Mouse (Mus musculus) MEL (cell line): ENCODE results near the gene Agbl2. TPM values are rescaled to one million over a fixed set of nuclear protein-coding genes. Genes with fewer than 3 reads are reported as not detected.
"Not testable (repeated sequence)": the region's sequence is repeated elsewhere in the genome, so short reads cannot be mapped to it uniquely, and the experiment has no call there.

ENCODE experiments used
- DNase-seq: peaks from one replicate; pipeline ENCODE4 v3.0.0; 2011; ENCODE audit warnings: low read depth, low spot score
- H3K27ac ChIP-seq: 2 replicates; pipeline ENCODE4 v1.5.1; 2012; ENCODE audit warnings: low read depth, mild to moderate bottlenecking, control low read depth, low read length, moderate library complexity; ENCODE audit not compliant: control insufficient read depth
- H3K27me3 ChIP-seq, 2 experiments: fragments of 150-350 bp in 1 of 2; sonication (generic) in 1 of 2; 2 replicates each; pipeline ENCODE4 v1.6.1; 2012; ENCODE audit warnings: low read length in 2 of 2, mild to moderate bottlenecking in 2 of 2, improper control_type of control experiment in 1 of 2, moderate library complexity in 1 of 2; ENCODE audit not compliant: insufficient read depth in 2 of 2, control insufficient read depth in 1 of 2
- H3K36me3 ChIP-seq, 2 experiments: 2 replicates each; pipeline ENCODE4 v1.6.1; 2012 to 2014; ENCODE audit warnings: low read length in 2 of 2, improper control_type of control experiment in 1 of 2, inconsistent platforms in 1 of 2, mild to moderate bottlenecking in 1 of 2; ENCODE audit not compliant: insufficient read depth in 2 of 2, control insufficient read depth in 1 of 2
- H3K4me1 ChIP-seq, 2 experiments: fragments of 150-350 bp in 1 of 2; sonication (generic) in 1 of 2; 2 replicates each; pipeline ENCODE4 v1.6.1; 2012; ENCODE audit warnings: low read length in 2 of 2, improper control_type of control experiment in 1 of 2, mild to moderate bottlenecking in 1 of 2; ENCODE audit not compliant: insufficient read depth in 2 of 2, control insufficient read depth in 1 of 2
- H3K4me3 ChIP-seq, 2 experiments: fragments of 150-350 bp in 1 of 2; sonication (generic) in 1 of 2; 2 replicates each; pipeline ENCODE4 v1.5.1; 2012; ENCODE audit warnings: low read depth in 2 of 2, low read length in 2 of 2, mild to moderate bottlenecking in 2 of 2, moderate library complexity in 2 of 2, control low read depth in 1 of 2, improper control_type of control experiment in 1 of 2; ENCODE audit not compliant: control insufficient read depth in 1 of 2, insufficient read depth in 1 of 2
- H3K79me2 ChIP-seq: 2 replicates; pipeline ENCODE4 v1.6.1; 2012; ENCODE audit warnings: mild to moderate bottlenecking, low read length, moderate library complexity; ENCODE audit not compliant: control insufficient read depth, poor library complexity, insufficient read depth
- H3K9ac ChIP-seq: 2 replicates; pipeline ENCODE4 v1.6.1; 2012; ENCODE audit warnings: low read depth, mild to moderate bottlenecking, control low read depth, low read length, moderate library complexity; ENCODE audit not compliant: control insufficient read depth, poor library complexity, severe bottlenecking
- H3K9me3 ChIP-seq: fragments of 150-350 bp; sonication (generic); replicated peaks from 2 replicates; pipeline ENCODE4 v1.6.1; 2012; ENCODE audit warnings: mild to moderate bottlenecking, low read length, improper control_type of control experiment, moderate library complexity; ENCODE audit not compliant: insufficient read depth
- CHD1 ChIP-seq: IDR thresholded peaks from 2 replicates; pipeline ENCODE4 v1.6.1; 2012; ENCODE audit warnings: low read depth, mild to moderate bottlenecking, inconsistent platforms, low read length, improper control_type of control experiment
- CHD2 ChIP-seq: IDR thresholded peaks from 2 replicates; pipeline ENCODE4 v1.6.1; 2011; ENCODE audit warnings: low read length, improper control_type of control experiment
- CTCF ChIP-seq, 3 experiments: IDR thresholded peaks in 2 of 3; conservative IDR thresholded peaks in 1 of 3; 2 replicates each; pipeline ENCODE4 v1.5.1; 2011 to 2012; ENCODE audit warnings: low read length in 3 of 3, low read depth in 2 of 3, mild to moderate bottlenecking in 2 of 3, improper control_type of control experiment in 1 of 3, inconsistent platforms in 1 of 3, mixed read lengths in 1 of 3, moderate library complexity in 1 of 3; ENCODE audit not compliant: control insufficient read depth in 1 of 3, insufficient read depth in 1 of 3, poor library complexity in 1 of 3, severe bottlenecking in 1 of 3
- EP300 ChIP-seq, 2 experiments: IDR thresholded peaks; 2 replicates each; pipeline ENCODE4 v1.6.1; 2011; ENCODE audit warnings: improper control_type of control experiment in 2 of 2, low read length in 2 of 2, low read depth in 1 of 2, mild to moderate bottlenecking in 1 of 2
- GABPA ChIP-seq: IDR thresholded peaks from 2 replicates; pipeline ENCODE4 v1.6.1; 2012; ENCODE audit warnings: low read depth, mild to moderate bottlenecking, inconsistent platforms, low read length, improper control_type of control experiment, moderate library complexity
- KAT2A ChIP-seq: conservative IDR thresholded peaks from 2 replicates; pipeline ENCODE4 v1.6.1; 2012; ENCODE audit warnings: low read depth, low read length, improper control_type of control experiment, inconsistent platforms
- MAFK ChIP-seq: IDR thresholded peaks from 2 replicates; pipeline ENCODE4 v1.6.1; 2011; ENCODE audit warnings: low read depth, mild to moderate bottlenecking, low read length, improper control_type of control experiment, borderline replicate concordance
- MYB ChIP-seq: IDR thresholded peaks from 2 replicates; pipeline ENCODE4 v1.6.1; 2011; ENCODE audit warnings: mild to moderate bottlenecking, low read depth, low read length, improper control_type of control experiment
- NELFE ChIP-seq: IDR thresholded peaks from 2 replicates; pipeline ENCODE4 v1.6.1; 2011; ENCODE audit warnings: low read depth, low read length, improper control_type of control experiment
- SMC3 ChIP-seq: IDR thresholded peaks from 2 replicates; pipeline ENCODE4 v1.6.1; 2011; ENCODE audit warnings: low read depth, low read length, improper control_type of control experiment
- TAL1 ChIP-seq: IDR thresholded peaks from 2 replicates; pipeline ENCODE4 v1.6.1; 2012; ENCODE audit warnings: mild to moderate bottlenecking, inconsistent platforms, low read length, moderate library complexity, mixed read lengths
- ZKSCAN1 ChIP-seq: IDR thresholded peaks from 2 replicates; pipeline ENCODE4 v1.6.1; 2012; ENCODE audit warnings: low read depth, mild to moderate bottlenecking, inconsistent platforms, low read length, improper control_type of control experiment, moderate library complexity
- ZNF384 ChIP-seq: IDR thresholded peaks from 2 replicates; pipeline ENCODE4 v1.6.1; 2012; ENCODE audit warnings: low read depth, mild to moderate bottlenecking, inconsistent platforms, low read length, improper control_type of control experiment
- polyA plus RNA-seq, 2 experiments: library from polyadenylated mRNA; stranded (reverse) in 1 of 2; unstranded in 1 of 2; fragments of >175 nt in 1 of 2; fragments of >200 nt in 1 of 2; gene quantifications; 2 replicates each; pipeline versions ENCODE4 v1.2.1 to v1.2.4; 2012; ENCODE audit warnings: low replicate concordance in 2 of 2, low read depth in 1 of 2; ENCODE audit not compliant: insufficient read length in 2 of 2, insufficient read depth in 1 of 2, missing spikeins in 1 of 2
- total RNA-seq: library from RNA; depleted of rRNA; stranded (reverse); fragments of 300-350 nt; gene quantifications from 2 replicates; pipeline ENCODE4 v1.2.3, GENCODE M21; 2012

Agbl2 gene
- total and polyA plus RNA-seq, 3 experiments: not detected

DNA sequence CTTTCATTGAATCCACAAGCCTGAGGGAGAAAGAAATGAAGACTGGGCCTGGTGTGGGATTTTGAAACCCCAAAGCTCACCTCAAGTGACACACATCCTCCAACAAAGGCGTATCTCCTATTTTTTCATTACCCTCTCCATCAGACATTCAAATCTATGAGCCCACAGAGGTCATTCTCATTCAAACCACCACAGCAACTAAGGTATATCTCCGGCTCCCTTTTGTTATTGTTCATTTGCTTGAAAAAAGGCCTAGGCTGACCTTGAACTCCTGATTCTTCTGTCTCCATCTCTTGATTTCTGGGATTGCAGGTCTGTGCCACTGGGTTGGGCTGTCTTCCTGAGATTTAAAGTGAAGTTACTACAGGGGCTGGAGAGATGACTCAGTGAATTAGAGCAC lies 40.5 kb downstream of the Agbl2 start:
- no peak for DNase-seq
- Histone ChIP-seq H3K79me2 (no peaks in the 10 kb centered on the region), H3K27ac (no peak overlapping the region), H3K9me3 (no peaks in the 10 kb centered on the region), H3K4me1 (peaks cover 0 to 3% of the 10 kb centered on the region in 2 experiments; a peak in 2 of 4 replicates), H3K9ac (no peak overlapping the region), H3K36me3 (peaks cover 0 to 3% of the 10 kb centered on the region in 2 experiments; a peak in 2 of 4 replicates), H3K4me3 (no peak overlapping the region), H3K27me3 (no peaks in the 10 kb centered on the region)
- TF ChIP-seq MYB (no peak), EP300 (IDR thresholded peaks at IDR 0.05; ENCODE audit: low read depth in 1 of 2, low read length in 2 of 2) (no peak), MAFK (no peak), CHD1 (no peak), GABPA (no peak), NELFE (no peak), ZKSCAN1 (no peak)

DNA sequence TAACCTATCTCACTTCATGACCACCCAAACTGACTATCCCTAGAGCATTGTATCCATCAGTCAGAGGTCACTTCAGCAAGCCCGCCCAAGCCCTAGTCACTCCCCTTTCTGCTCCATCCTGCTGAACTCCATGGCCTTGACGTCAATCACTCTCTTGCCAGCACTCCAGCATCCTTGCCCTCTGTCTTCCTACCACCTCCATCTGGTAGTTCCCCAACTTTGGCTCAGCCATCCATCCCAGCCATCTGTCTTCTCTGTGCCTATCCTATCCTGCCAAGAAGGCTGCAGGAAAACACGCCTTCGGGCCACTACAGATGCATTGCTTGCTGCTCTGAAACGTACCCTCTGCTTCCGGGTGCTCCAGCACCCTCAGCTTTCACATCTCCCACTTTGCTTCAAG lies 41.3 kb downstream of the Agbl2 start:
- H3K4me3 ChIP-seq: no peak overlapping the region
- H3K79me2 ChIP-seq: no peaks in the 10 kb centered on the region
- H3K27me3 ChIP-seq: no peaks in the 10 kb centered on the region
- no peak for DNase-seq
- H3K9ac ChIP-seq: no peak overlapping the region
- peaks cover 2 to 5% of the 10 kb centered on the region in 2 experiments; a peak in 2 of 4 replicates for H3K4me1 ChIP-seq
- H3K9me3 ChIP-seq: no peaks in the 10 kb centered on the region
- H3K36me3 ChIP-seq: peaks cover 0 to 8% of the 10 kb centered on the region in 2 experiments; a peak in 2 of 4 replicates
- TF ChIP-seq CHD2 (no peak), KAT2A (no peak), TAL1 (no peak), SMC3 (no peak), ZNF384 (no peak), CTCF (IDR thresholded peaks at IDR 0.05 in 2 of 3, conservative IDR thresholded peaks at IDR 0.05 in 1 of 3; ENCODE audit: control insufficient read depth in 1 of 3, insufficient read depth in 1 of 3, low read depth in 2 of 3, low read length in 3 of 3, poor library complexity in 1 of 3, severe bottlenecking in 1 of 3) (no peak), CHD1 (no peak)
- no peak overlapping the region for H3K27ac ChIP-seq

DNA sequence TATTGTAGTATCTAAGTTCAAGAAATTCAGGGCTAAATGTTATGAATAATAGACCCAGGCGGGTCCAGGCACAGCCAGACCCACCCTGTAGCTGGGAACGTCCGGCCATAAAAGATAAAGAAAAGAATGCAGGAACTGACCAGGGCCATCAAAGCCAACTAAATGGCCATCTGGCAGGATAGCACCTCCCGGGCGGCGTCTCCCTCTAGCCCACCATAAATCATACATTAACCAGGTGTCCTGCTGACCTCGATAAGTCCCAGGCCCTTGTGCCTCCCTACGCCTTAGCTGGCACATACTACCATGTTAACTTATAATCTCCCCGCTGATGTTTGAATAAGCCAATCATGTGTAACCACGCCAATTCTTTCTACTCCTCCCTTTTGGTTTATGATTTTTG lies 42.0 kb downstream of the Agbl2 start:
- H3K4me3 ChIP-seq, H3K4me1 ChIP-seq, H3K9ac ChIP-seq, H3K27me3 ChIP-seq, H3K9me3 ChIP-seq, H3K79me2 ChIP-seq, H3K36me3 ChIP-seq, DNase-seq, H3K27ac ChIP-seq: not testable (repeated sequence)
